Mouse (Mus musculus) v-Abl transformed pro-B cells (cell line): ENCODE measurements around the gene Slc16a5.
"Not testable (repeated sequence)": the region's sequence is repeated elsewhere in the genome, so short reads cannot be mapped to it uniquely, and the experiment has no call there.

Experiments used
- in situ Hi-C, 2 experiments: fragments of 400-800 bp; cut with MboI; formaldehyde crosslinking; loops; one replicate each; pipeline ENCODE4 v1.15.1; 2025; ENCODE audit not compliant: unreplicated experiment in 2 of 2

Gene Slc16a5

DNA sequence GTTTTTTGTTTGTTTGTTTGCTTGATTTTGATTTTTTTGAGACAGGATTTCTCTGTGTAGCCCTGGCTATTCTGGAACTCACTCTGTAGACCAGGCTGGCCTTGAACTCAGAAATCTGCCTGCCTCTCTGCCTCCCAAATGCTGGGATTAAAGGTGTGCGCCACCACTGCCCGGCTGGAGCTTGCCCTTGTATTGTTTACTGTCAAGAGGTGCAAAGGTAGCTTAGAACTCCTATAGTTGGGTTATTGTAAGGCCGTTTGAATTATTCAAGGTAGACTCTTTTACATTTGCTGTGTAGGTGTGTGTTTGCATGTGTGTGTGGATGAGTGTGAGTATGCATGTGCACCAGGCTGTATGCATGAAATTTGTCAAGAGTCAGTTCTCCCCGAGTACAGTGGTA, 14.4 kb downstream of the Slc16a5 start:
- in situ Hi-C loops = loop anchor here in 1 of 2 experiments (10.0 kb wide), 1 partner anchor 312 kb away; the partner anchor contains the start of gene Slc9a3r1

DNA sequence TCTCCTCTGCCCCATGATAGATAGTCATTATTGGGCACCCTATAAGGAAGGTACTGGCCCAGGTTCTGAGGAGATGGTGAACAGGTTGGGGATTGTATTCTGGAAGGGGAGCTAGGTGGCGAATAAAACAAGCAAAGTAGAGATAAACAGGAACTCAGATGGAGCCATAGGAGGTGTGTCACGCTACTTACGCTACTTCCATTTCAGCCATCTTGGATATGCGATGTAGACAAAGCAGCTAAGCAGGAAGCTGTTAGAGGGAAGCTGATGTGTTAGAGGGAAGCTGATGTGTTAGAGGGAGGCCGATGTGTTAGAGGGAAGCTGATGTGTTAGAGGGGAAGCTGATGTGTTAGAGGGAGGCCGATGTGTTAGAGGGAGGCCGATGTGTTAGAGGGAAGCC, 15.1 kb downstream of the Slc16a5 start:
- in situ Hi-C loops = loop anchor here in 1 of 2 experiments (10.0 kb wide), 1 partner anchor 313 kb away; the partner anchor contains the start of gene Slc9a3r1

DNA sequence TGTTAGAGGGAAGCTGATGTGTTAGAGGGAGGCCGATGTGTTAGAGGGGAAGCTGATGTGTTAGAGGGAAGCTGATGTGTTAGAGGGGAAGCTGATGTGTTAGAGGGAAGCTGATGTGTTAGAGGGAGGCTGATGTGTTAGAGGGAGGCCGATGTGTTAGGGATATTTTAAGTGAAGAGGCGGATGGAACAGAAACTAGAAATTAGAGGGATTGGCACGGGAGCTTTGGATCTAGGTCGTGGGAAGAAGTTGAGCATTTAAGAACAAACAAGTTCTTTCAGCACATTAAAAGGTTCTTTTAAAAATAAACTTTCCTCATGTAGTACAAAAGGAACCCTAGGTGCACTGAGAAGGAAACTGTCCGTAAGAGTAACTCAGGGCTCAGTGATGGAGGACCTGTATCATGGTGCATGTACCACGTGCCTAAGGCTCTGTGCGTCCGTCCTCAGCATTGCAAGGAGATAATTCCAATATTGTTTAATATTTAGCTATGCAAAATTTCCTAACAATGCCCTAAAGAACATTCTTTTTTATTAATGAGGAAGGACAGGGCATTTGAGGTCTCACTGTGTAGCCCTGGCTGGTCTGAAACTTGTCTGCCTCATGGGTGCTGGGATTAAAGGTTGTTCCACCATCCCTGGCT, 16.1 kb downstream of the Slc16a5 start:
- in situ Hi-C loops = loop anchor here in 1 of 2 experiments (10.0 kb wide), 1 partner anchor 314 kb away; the partner anchor contains the start of gene Slc9a3r1

DNA sequence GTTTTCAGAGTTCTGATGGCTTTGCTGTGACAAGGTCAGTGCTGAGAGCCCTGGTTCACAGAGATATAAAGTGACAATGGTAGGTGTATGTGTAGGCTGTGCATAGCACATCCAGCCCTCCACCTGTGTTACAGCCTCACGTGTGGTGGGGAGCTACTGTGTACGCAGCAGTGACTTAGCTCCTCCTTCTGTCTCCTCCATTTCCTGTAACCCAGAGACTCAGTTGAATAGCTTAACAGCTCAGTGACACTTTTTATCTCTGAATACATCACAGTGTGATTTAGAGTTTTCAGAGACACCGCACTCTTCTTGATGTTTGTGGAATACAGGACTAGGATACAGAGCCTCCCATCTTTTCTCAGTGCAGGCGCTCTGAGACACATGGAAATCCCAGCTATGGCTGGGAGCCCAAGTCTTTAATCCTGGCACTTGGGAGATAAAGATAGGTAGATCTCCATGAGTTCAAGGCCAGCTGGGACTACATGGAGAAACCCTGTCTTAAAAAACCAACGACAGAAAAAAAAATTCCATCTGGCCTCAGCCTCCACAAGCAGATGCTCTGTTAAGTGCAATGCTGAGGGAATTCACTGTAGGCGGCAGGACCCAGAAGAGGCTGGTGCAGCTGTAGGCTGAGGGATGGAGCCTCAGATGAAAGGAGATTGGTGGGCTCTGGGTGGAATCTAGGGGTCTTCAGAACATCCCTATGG, 19.4 kb downstream of the Slc16a5 start:
- in situ Hi-C loops = loop anchor here (5.0 to 10.0 kb wide), 4 partner anchors 53 to 331 kb away; partner anchors contain the start of genes Caskin2 (in 2 of the 2), Tsen54 (in 2 of the 2), Mif4gd (in 1 of the 2) and Sumo2 (in 1 of the 2)

- in situ Hi-C loops = loop anchor here (5.0 to 10.0 kb wide), 4 partner anchors 52 to 329 kb away; partner anchors contain the start of genes Caskin2 (in 2 of the 2), Tsen54 (in 2 of the 2), Mif4gd (in 1 of the 2) and Sumo2 (in 1 of the 2)
Observed at GRCm38 (mm10) chr11:115483278-115483677, 21.0 kb downstream of the Slc16a5 start.

GRCm38 (mm10) chr11:115483726-115484125, 21.5 kb downstream of the Slc16a5 start:
- in situ Hi-C loops = loop anchor here (5.0 to 10.0 kb wide), 4 partner anchors 51 to 329 kb away; partner anchors contain the start of genes Caskin2 (in 2 of the 2), Tsen54 (in 2 of the 2), Mif4gd (in 1 of the 2) and Sumo2 (in 1 of the 2)

GRCm38 (mm10) chr11:115485155-115485554, 22.9 kb downstream of the Slc16a5 start:
- in situ Hi-C loops = loop anchor here (5.0 to 10.0 kb wide), 3 partner anchors 50 to 127 kb away; partner anchors contain the start of genes Sumo2 (in 2 of the 2) and Mif4gd (in 1 of the 2)

- in situ Hi-C loops = loop anchor here (5.0 to 10.0 kb wide), 3 partner anchors 46 to 124 kb away; partner anchors contain the start of genes Sumo2 (in 2 of the 2) and Mif4gd (in 1 of the 2)
Observed at GRCm38 (mm10) chr11:115488551-115489104, 26.4 kb downstream of the Slc16a5 start.

GRCm38 (mm10) chr11:115490441-115491355, 28.4 kb downstream of the Slc16a5 start:
- in situ Hi-C loops = no loop called here

DNA sequence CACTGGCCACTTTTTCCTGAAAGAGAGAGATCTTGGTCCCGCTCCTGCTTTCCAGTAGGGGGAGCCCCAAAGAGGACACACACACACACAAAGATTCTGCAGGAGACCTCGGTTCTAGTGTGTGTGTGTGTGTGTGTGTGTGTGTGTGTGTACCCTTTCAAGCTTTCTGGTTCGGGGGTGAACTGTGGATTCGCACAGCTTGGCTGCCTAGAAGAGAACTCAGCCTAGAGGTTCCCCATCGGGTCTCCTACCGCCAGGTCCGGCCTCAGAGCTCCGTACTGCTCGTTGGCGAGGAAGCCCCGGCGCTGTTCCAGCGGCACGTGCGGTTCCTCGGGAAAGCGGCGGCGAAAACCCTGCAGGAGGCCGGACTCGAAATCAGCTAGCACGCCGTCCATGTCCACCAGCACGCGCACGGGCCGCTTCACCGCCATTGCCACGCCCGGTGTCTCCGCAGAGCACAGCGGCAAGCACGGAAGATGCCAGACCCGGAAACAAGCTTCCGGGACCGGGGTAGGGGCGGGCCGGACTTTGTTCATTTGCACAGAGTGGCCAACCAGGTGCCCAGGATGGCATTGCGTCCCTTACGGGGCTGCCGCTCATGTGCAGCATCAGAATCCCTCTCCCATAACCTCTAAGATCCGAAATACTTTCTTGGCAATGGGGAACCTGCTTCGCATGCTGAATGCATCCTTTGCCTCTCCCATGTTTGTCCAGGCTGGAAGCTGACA, 29.2 kb downstream of the Slc16a5 start, which contains the start of gene Nt5c:
Nt5c (minus strand) TSS at position 507 of the 728 bp plus-strand sequence.
- in situ Hi-C loops = no loop called here

- in situ Hi-C loops = no loop called here
Observed at GRCm38 (mm10) chr11:115492387-115492786, 30.1 kb downstream of the Slc16a5 start.

GRCm38 (mm10) chr11:115496559-115496958, 34.3 kb downstream of the Slc16a5 start:
- in situ Hi-C loops = not testable (repeated sequence)

DNA sequence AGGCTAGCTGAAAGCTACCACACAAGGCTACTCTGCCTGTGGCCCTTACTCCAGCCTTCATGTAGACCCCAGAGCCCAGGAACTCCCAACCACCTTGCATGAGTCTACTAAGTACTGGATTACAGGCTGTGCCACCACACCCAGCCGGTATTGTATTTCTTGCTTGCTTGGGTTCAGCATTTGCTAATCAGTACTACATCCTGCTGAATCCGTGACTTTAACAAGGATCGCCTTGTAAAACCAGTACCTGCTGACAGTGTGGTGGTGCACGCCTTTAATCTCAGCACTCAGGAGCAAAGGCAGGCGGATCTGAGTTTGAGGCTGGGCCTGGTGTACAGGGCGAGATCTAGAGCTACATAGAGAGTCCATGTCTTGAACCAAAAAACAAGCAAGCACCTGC, 40.4 kb downstream of the Slc16a5 start:
- in situ Hi-C loops = no loop called here

GRCm38 (mm10) chr11:115506586-115506985, 44.3 kb downstream of the Slc16a5 start:
- in situ Hi-C loops = no loop called here

GRCm38 (mm10) chr11:115508061-115508460, 45.8 kb downstream of the Slc16a5 start:
- in situ Hi-C loops = no loop called here

- in situ Hi-C loops = no loop called here
Observed at GRCm38 (mm10) chr11:115509773-115510506, 47.7 kb downstream of the Slc16a5 start.

DNA sequence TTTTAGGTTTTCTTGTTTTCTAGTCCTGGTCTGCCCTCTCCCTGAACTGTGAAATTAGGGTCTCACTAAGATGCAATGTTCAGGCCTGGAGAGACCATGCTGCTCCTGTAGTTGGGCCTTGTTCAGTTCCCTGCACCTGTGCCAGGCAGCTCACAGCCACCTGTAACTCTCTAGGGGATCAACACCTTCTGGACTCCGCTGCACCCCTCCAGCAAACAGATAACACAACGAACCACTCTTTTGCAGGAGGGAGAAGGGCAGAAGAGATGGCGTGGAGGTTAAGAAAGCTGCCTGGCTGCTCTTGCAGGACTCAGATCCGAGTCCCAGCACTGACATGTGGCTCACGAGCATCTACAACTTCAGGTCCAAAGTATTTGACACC, 48.2 kb downstream of the Slc16a5 start:
- in situ Hi-C loops = no loop called here

DNA sequence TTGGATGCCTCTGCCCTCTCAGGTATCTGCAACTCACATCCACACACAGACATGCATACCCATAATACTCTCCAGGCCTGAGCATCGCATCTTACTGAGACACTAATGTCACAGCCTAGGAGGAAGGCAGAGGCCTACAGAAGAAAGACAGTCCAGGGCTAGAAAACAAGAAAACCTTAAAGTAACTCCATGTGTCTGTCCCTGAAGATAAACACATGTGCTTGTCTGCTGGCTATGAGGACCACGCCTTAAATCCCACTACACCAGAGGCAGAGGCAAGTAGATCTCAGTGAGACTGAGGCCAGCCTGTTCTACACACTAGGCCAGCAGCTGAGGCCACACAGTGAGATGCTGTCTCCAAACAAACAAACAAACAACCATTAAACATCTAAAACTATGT, 48.8 kb downstream of the Slc16a5 start:
- in situ Hi-C loops = no loop called here
